Mouse (Mus musculus) lung, postnatal 14 days (tissue): Measurements from ENCODE around the gene Pfdn5.
A peak's percentile ranks its signal among the peaks of the same experiment; 100 is the strongest.

Experiments
- DNase-seq: peaks from one replicate; pipeline ENCODE4 v3.0.0; 2021

The Pfdn5 gene

GRCm38 (mm10) chr15:102377163-102377543 lies 51.2 kb downstream of the Pfdn5 start:
- peak; percentile 93 for DNase-seq

- peak; percentile 65 for DNase-seq
These were observed 51.9 kb downstream of the Pfdn5 start for GRCm38 (mm10) chr15:102377810-102378262.
